Mouse (Mus musculus) testis, postnatal 14 days (tissue): Measurements from ENCODE around the gene Bpnt1.

Source experiments
- DNase-seq: peaks from one replicate; pipeline ENCODE4 v3.0.0; 2021; ENCODE audit warnings: low spot score

The Bpnt1 gene

GRCm38 (mm10) chr1:185404021-185404420 is 72.1 kb downstream of the Bpnt1 start:
- no peak for DNase-seq

GRCm38 (mm10) chr1:185405921-185406320 is 74.0 kb downstream of the Bpnt1 start:
- DNase-seq, result no peak
